Mouse (Mus musculus): ENCODE measurements around the gene Mical3.

Gene Mical3

GRCm38 (mm10) chr6:120960338-120961030 is 170.3 kb downstream of the Mical3 start:
- DNase-seq (ENCODE audit: low spot score in 2 of 2): no peak

- peak; percentile 72 to 77 for DNase-seq (ENCODE audit: low spot score in 2 of 2)
Measured at GRCm38 (mm10) chr6:120957331-120957730, 173.5 kb downstream of the Mical3 start.

GRCm38 (mm10) chr6:120956259-120957161 is 174.3 kb downstream of the Mical3 start:
- DNase-seq (ENCODE audit: low spot score in 2 of 2): no peak

GRCm38 (mm10) chr6:120955215-120955614 is 175.6 kb downstream of the Mical3 start:
- DNase-seq (ENCODE audit: low spot score in 2 of 2): peak in 1 of 2 experiments; percentile 49

- DNase-seq (ENCODE audit: low spot score in 2 of 2): no peak
Measured at GRCm38 (mm10) chr6:120954241-120954640, 176.6 kb downstream of the Mical3 start.

- DNase-seq (ENCODE audit: low spot score in 2 of 2): no peak
Measured at GRCm38 (mm10) chr6:120952475-120952874, 178.3 kb downstream of the Mical3 start.

- DNase-seq (ENCODE audit: low spot score in 2 of 2): no peak
Measured at GRCm38 (mm10) chr6:120951311-120951710, 179.5 kb downstream of the Mical3 start.

GRCm38 (mm10) chr6:120945510-120945909 is 185.3 kb downstream of the Mical3 start:
- DNase-seq (ENCODE audit: low spot score in 2 of 2): no peak

GRCm38 (mm10) chr6:120943964-120944363 is 186.8 kb downstream of the Mical3 start:
- DNase-seq (ENCODE audit: low spot score in 2 of 2): no peak

- DNase-seq (ENCODE audit: low spot score in 2 of 2): no peak
Measured at GRCm38 (mm10) chr6:120943551-120943950, 187.2 kb downstream of the Mical3 start.

GRCm38 (mm10) chr6:120943079-120943478 is 187.7 kb downstream of the Mical3 start:
- DNase-seq (ENCODE audit: low spot score in 2 of 2): no peak

- DNase-seq (ENCODE audit: low spot score in 2 of 2): no peak
Measured at GRCm38 (mm10) chr6:120941575-120941974, 189.2 kb downstream of the Mical3 start.

- DNase-seq (ENCODE audit: low spot score in 2 of 2): no peak
Measured at GRCm38 (mm10) chr6:120941084-120941481, 189.7 kb downstream of the Mical3 start.

- no peak for DNase-seq (ENCODE audit: low spot score in 2 of 2)
Measured at GRCm38 (mm10) chr6:120940446-120941083, 190.2 kb downstream of the Mical3 start.

- no peak for DNase-seq (ENCODE audit: low spot score in 2 of 2)
Measured at GRCm38 (mm10) chr6:120939783-120940182, 191.0 kb downstream of the Mical3 start.

GRCm38 (mm10) chr6:120938763-120939450 is 191.9 kb downstream of the Mical3 start:
- DNase-seq (ENCODE audit: low spot score in 2 of 2): no peak

- no peak for DNase-seq (ENCODE audit: low spot score in 2 of 2)
Measured at GRCm38 (mm10) chr6:120937999-120938608, 192.7 kb downstream of the Mical3 start.

- DNase-seq (ENCODE audit: low spot score in 2 of 2): no peak
Measured at GRCm38 (mm10) chr6:120937104-120937617, 193.6 kb downstream of the Mical3 start.

- peak; percentile 77 to 85 for DNase-seq (ENCODE audit: low spot score in 2 of 2)
Measured at GRCm38 (mm10) chr6:120934176-120934575, 196.6 kb downstream of the Mical3 start.

- DNase-seq (ENCODE audit: low spot score in 2 of 2): no peak
Measured at GRCm38 (mm10) chr6:120933670-120934069, 197.1 kb downstream of the Mical3 start.

GRCm38 (mm10) chr6:120932597-120932996 is 198.2 kb downstream of the Mical3 start:
- DNase-seq (ENCODE audit: low spot score in 2 of 2): peak; percentile 82 to 86
